ENCODE assay signal across 8 mouse cellular contexts in the genomic region with DNA sequence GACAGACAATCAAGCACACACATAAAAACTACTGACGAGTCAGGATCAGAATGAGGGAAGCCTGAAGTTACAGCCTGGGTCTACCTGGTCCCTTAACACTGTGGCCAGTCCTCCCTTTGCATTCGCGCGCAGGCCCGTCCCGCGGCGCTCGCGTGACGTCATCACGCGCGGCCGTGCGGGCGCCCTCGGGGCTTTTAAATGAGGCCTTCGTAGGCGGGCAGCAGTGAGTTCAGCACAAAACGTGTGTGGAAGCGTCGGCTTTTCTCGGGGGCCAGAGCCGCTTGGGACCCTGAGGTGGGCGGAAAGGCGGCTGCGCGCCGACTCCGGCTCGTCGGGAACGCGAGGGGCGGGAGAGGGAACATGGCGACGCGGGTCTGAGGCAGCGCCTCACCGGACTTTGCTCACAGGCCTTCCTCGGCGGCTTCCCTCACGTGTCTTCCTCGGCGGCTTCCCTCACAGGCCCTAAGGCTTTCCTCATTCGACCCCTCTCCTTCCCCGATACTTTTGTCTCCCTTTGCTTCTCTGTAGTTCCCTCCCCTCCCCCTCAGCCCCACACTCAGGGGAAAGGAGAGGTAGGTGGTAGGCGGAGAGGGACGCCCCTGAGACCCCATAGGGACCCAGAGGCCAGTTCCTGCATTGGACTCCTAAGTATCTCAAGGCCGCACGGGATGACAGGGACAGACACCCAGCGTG. TPM values are rescaled to one million over a fixed set of nuclear protein-coding genes. Genes with fewer than 3 reads are reported as not detected.
DNase-seq lines count a peak whose midpoint lies in the region; ATAC-seq and TF ChIP-seq lines count a peak whose summit lies in the region.

A gene (plus strand): TSS at position 147 of the 693 bp plus-strand sequence.

- under 1% methylated on average over 53 of the region's 53 CpGs for WGBS in hindbrain, postnatal 0 days

- H3K4me2 ChIP-seq in hindbrain, postnatal 0 days (ENCODE audit: low read depth, low read length), result peak within 1 kb of the TSS; percentile 94

- peaks cover 11% of the 10 kb centered on the region; the same call in 1 of the 2 replicates for H3K4me1 ChIP-seq in hindbrain, postnatal 0 days (ENCODE audit: insufficient read depth, low read length)

- peak; percentile 47 for DNase-seq in WW6 (ENCODE audit: low read depth, low spot score)
- DNase-seq in cerebellum, postnatal 36 days, result peak; percentile 78 to 80
- DNase-seq in gastrocnemius, adult 18-20 months (ENCODE audit: low spot score), result peak; percentile 69
- peak; percentile 93 for DNase-seq in hindbrain, postnatal 0 days (ENCODE audit: low spot score)
- peak; percentile 78 to 80 for DNase-seq in left cerebral cortex, adult 2 months (ENCODE audit: extremely low spot score in 1 of 2, low spot score in 2 of 2)
- DNase-seq in right cerebral cortex, adult 2 months (ENCODE audit: low spot score in 2 of 2), result peak; percentile 66 to 69
- DNase-seq in urinary bladder, postnatal 36 days (ENCODE audit: low spot score in 2 of 2), result peak; percentile 59 to 69

- no peaks in the 10 kb centered on the region for H3K36me3 ChIP-seq in hindbrain, postnatal 0 days (ENCODE audit: insufficient read depth, low read length)

- H3K9me3 ChIP-seq in hindbrain, postnatal 0 days (ENCODE audit: low read length), result no peaks in the 10 kb centered on the region

- intact Hi-C loops in left cerebral cortex, adult 2 months (cut with DNase I), result no loop called here

- H3K27ac ChIP-seq in hindbrain, postnatal 0 days, result peak within 1 kb of the TSS; percentile 93
- H3K27ac ChIP-seq in left cerebral cortex, adult 2 months, result peak within 1 kb of the TSS; percentile 94

- peak; percentile 94 for ATAC-seq in hindbrain, postnatal 0 days
- peak; percentile 93 for ATAC-seq in megakaryocyte, adult 5-6 weeks (ENCODE audit: poor library complexity, severe bottlenecking)

- H3K4me3 ChIP-seq in hindbrain, postnatal 0 days (ENCODE audit: low read length), result peak within 1 kb of the TSS; percentile 58
- H3K4me3 ChIP-seq in left cerebral cortex, adult 2 months, result peak within 1 kb of the TSS; percentile 75

- no peaks in the 10 kb centered on the region for H3K27me3 ChIP-seq in hindbrain, postnatal 0 days (ENCODE audit: insufficient read depth, low read length)

- TF ChIP-seq CTCF in hindbrain, postnatal 0 days (IDR thresholded peaks at IDR 0.05; ENCODE audit: low read depth), result no peak
- no peak for TF ChIP-seq CTCF in left cerebral cortex, adult 2 months (IDR thresholded peaks at IDR 0.05)

- peak within 1 kb of the TSS; percentile 88 for H3K9ac ChIP-seq in hindbrain, postnatal 0 days (replicated peaks; ENCODE audit: low read length)

RNA-seq across cellular contexts. Expression of the gene that starts here (rescaled TPM):
- total RNA-seq in gastrocnemius, adult 18-20 months (2021), result 1 to 10 TPM; 4.5 to 5.3 TPM
- total RNA-seq in hindbrain, postnatal 0 days (2014; rRNA removed), result 3.7 and 9.1 TPM in 2 replicates
- 7.3 TPM in 2 replicates for polyA plus RNA-seq in hindbrain, postnatal 0 days (2015; fragmentation: Nextera tagmentation; extraction: Ambion mirVana)
- 10 to 100 TPM; 10.1 to 11.6 TPM for total RNA-seq in left cerebral cortex, adult 2 months (2021)
- 6.7 and 9.4 TPM in 2 replicates for total RNA-seq in megakaryocyte, adult 5-6 weeks (2015)
- total RNA-seq in megakaryocyte, adult 5-6 weeks (2017), result 8.9 and 9.4 TPM in 2 replicates

Comparison
In these comparisons a context has a peak if more than half of its experiments do, and no peak if none do; other contexts are left out.
1. Peak in every context shown above with its lines: DNase-seq, ATAC-seq, H3K4me3 ChIP-seq and H3K27ac ChIP-seq.